Mouse (Mus musculus): ENCODE measurements at regions not wholly inside any gene's neighbourhood (a gene's known extent, or its start where the extent isn't known, plus 50 kb on each side); places are given as distances from the start of the nearest gene placed in this dataset.

GRCm38 (mm10) chr1:137905566-137905965 lies 269.9 kb downstream of the Ptprc start:
- no peak for TF ChIP-seq POLR2A (IDR thresholded peaks at IDR 0.05; ENCODE audit: control insufficient read depth, extremely low read depth, insufficient read depth, low read length, poor library complexity)
- TF ChIP-seq CTCF (IDR thresholded peaks at IDR 0.05; ENCODE audit: borderline replicate concordance, control insufficient read depth, extremely low read depth, insufficient read depth, low read length, poor library complexity) = no peak

Measured in thymus, adult 2 months (tissue).